Comparison of ENCODE assay signal across 12 mouse cellular contexts in genomic region chr11:102363623-102364022, GRCm38 (mm10). TPM values are rescaled to one million over a fixed set of nuclear protein-coding genes. Genes with fewer than 3 reads are reported as not detected.
DNase-seq lines count a peak whose midpoint lies in the region; ATAC-seq and TF ChIP-seq lines count a peak whose summit lies in the region.
"Had no signal": no experiment of that assay in that cellular context is flagged by ENCODE, and none has a peak within 500 bp of the region (broad histone marks: within the 10 kb centered on the region; RNA-seq: fewer than 3 reads in every experiment).

No protein-coding gene starts in this region.

- no peak for TF ChIP-seq EP300 in lung, postnatal 0 days (IDR thresholded peaks at IDR 0.05)

- no peaks in the 10 kb centered on the region for H3K27me3 ChIP-seq in lung, postnatal 0 days (replicated peaks; ENCODE audit: insufficient read depth, low read length)
- peaks cover 9% of the 10 kb centered on the region for H3K27me3 ChIP-seq in embryonic facial prominence, embryonic 10.5 days (replicated peaks; ENCODE audit: low read depth, poor library complexity, severe bottlenecking)
- H3K27me3 ChIP-seq in liver, embryonic 13.5 days = peaks cover 38% of the 10 kb centered on the region
- H3K27me3 ChIP-seq in stomach, embryonic 14.5 days (ENCODE audit: control insufficient read depth, insufficient read depth, low read length) = no peaks in the 10 kb centered on the region

- no peak overlapping the region for H3K9ac ChIP-seq in lung, postnatal 0 days (replicated peaks; ENCODE audit: low read depth)
- H3K9ac ChIP-seq in liver, embryonic 13.5 days = peak overlapping the region; percentile 99
- H3K9ac ChIP-seq in stomach, embryonic 14.5 days (replicated peaks; ENCODE audit: low read depth, low read length) = no peak overlapping the region

- H3K4me2 ChIP-seq in lung, postnatal 0 days (replicated peaks; ENCODE audit: low read depth, low read length) = no peak overlapping the region
- H3K4me2 ChIP-seq in liver, embryonic 13.5 days = peak overlapping the region; percentile 87
- no peak overlapping the region for H3K4me2 ChIP-seq in stomach, embryonic 14.5 days (replicated peaks; ENCODE audit: low read depth, low read length)

- H3K4me3 ChIP-seq in lung, postnatal 0 days (ENCODE audit: low read depth, low read length) = no peak overlapping the region
- H3K4me3 ChIP-seq in embryonic facial prominence, embryonic 10.5 days = peak overlapping the region; percentile 33; the same call in 1 of the 2 replicates
- peak overlapping the region; percentile 84 for H3K4me3 ChIP-seq in liver, embryonic 13.5 days (replicated peaks)
- no peak overlapping the region for H3K4me3 ChIP-seq in stomach, embryonic 14.5 days (ENCODE audit: low read depth, low read length)
- H3K4me3 ChIP-seq: megakaryocyte, embryonic 14.5 days had no signal

- H3K36me3 ChIP-seq in lung, postnatal 0 days (ENCODE audit: insufficient read depth, low read length) = no peaks in the 10 kb centered on the region
- no peaks in the 10 kb centered on the region for H3K36me3 ChIP-seq in embryonic facial prominence, embryonic 10.5 days (replicated peaks)
- H3K36me3 ChIP-seq in liver, embryonic 13.5 days = peaks cover 54% of the 10 kb centered on the region
- H3K36me3 ChIP-seq in stomach, embryonic 14.5 days (ENCODE audit: control insufficient read depth, insufficient read depth, low read length) = no peaks in the 10 kb centered on the region

- no peak overlapping the region for H3K27ac ChIP-seq in lung, postnatal 0 days (ENCODE audit: low read length)
- no peak overlapping the region for H3K27ac ChIP-seq in embryonic facial prominence, embryonic 10.5 days (replicated peaks)
- peak overlapping the region; percentile 99 for H3K27ac ChIP-seq in liver, embryonic 13.5 days
- H3K27ac ChIP-seq in stomach, embryonic 14.5 days (ENCODE audit: low read length) = no peak overlapping the region

- 37% methylated on average over 2 of the region's 2 CpGs for WGBS in lung, postnatal 0 days
- 74% methylated on average over 2 of the region's 2 CpGs for WGBS in embryonic facial prominence, embryonic 10.5 days
- 0% methylated on average over 2 of the region's 2 CpGs for WGBS in liver, embryonic 13.5 days (ENCODE audit: insufficient replicate concordance)
- WGBS in stomach, embryonic 14.5 days = 21% methylated on average over 2 of the region's 2 CpGs

- DNase-seq in lung, postnatal 0 days (ENCODE audit: low spot score) = peak; percentile 16
- no peak for DNase-seq in lung, adult 18-20 months
- no peak for DNase-seq in embryonic facial prominence, embryonic 10.5 days (ENCODE audit: low spot score)
- peak; percentile 96 for DNase-seq in liver, embryonic 13.5 days
- no peak for DNase-seq in adrenal gland, postnatal 4 days (ENCODE audit: low spot score in 2 of 2)
- no peak for DNase-seq in frontal cortex, adult 2 months (ENCODE audit: extremely low spot score in 1 of 2, low spot score in 1 of 2)
- no peak for DNase-seq in natural killer cell, adult 2 months (ENCODE audit: low spot score in 2 of 2)
- DNase-seq: cerebellum, adult 11 months; thymus, postnatal 4 days had no signal

- ATAC-seq in lung, postnatal 0 days = peak; percentile 52
- peak; percentile 83 for ATAC-seq in liver, embryonic 13.5 days (ENCODE audit: low read depth)
- peak; percentile 74; the same call in 1 of the 2 replicates for ATAC-seq in stomach, embryonic 14.5 days (ENCODE audit: insufficient number of reproducible peaks, insufficient read depth, low FRiP score, low read depth)
- ATAC-seq: forebrain, embryonic 16.5 days had no signal

- no peaks in the 10 kb centered on the region for H3K4me1 ChIP-seq in lung, postnatal 0 days (ENCODE audit: insufficient read depth, low read depth, low read length)
- peaks cover 9% of the 10 kb centered on the region for H3K4me1 ChIP-seq in embryonic facial prominence, embryonic 10.5 days
- H3K4me1 ChIP-seq in liver, embryonic 13.5 days (replicated peaks) = peaks cover 77% of the 10 kb centered on the region
- no peaks in the 10 kb centered on the region for H3K4me1 ChIP-seq in stomach, embryonic 14.5 days (ENCODE audit: control insufficient read depth, insufficient read depth, low read length)

- no peak for TF ChIP-seq CTCF in lung, postnatal 0 days (IDR thresholded peaks at IDR 0.05)

- H3K9me3 ChIP-seq in lung, postnatal 0 days (ENCODE audit: low read length) = no peaks in the 10 kb centered on the region
- no peaks in the 10 kb centered on the region for H3K9me3 ChIP-seq in embryonic facial prominence, embryonic 10.5 days
- H3K9me3 ChIP-seq in liver, embryonic 13.5 days (replicated peaks) = no peaks in the 10 kb centered on the region
- no peaks in the 10 kb centered on the region for H3K9me3 ChIP-seq in stomach, embryonic 14.5 days (ENCODE audit: control insufficient read depth, low read depth, low read length)
- H3K9me3 ChIP-seq: megakaryocyte, embryonic 14.5 days had no signal

RNA-seq across cellular contexts. Expression of gene Slc4a1, which starts 2.4 kb away (rescaled TPM):
- polyA plus RNA-seq in lung, postnatal 0 days (2015; fragmentation: Nextera tagmentation; extraction: Ambion mirVana) = 9.7 and 9.8 TPM in 2 replicates
- polyA plus RNA-seq in embryonic facial prominence, embryonic 10.5 days (2016; fragmentation: Nextera tagmentation; extraction: Ambion mirVana) = 29.7 and 33.8 TPM in 2 replicates
- polyA plus RNA-seq in liver, embryonic 13.5 days (2015; fragmentation: Nextera tagmentation; extraction: Ambion mirVana) = 734 and 914 TPM in 2 replicates
- polyA plus RNA-seq in stomach, embryonic 14.5 days (2014; fragmentation: Nextera tagmentation; extraction: Ambion mirVana) = 4.2 and 4.6 TPM in 2 replicates
- total RNA-seq in adrenal gland, postnatal 4 days (2021) = 100 to 1,000 TPM in 1 of 2 experiments, 10 to 100 TPM in 1; 75.5 to 140 TPM
- polyA plus RNA-seq in frontal cortex, adult 2 months (2012; rRNA removed) = 0.48 and 0.60 TPM in 2 replicates

RNA-seq across cellular contexts. Expression of gene Rundc3a, which starts 29.6 kb away (rescaled TPM):
- polyA plus RNA-seq in lung, postnatal 0 days (2015; fragmentation: Nextera tagmentation; extraction: Ambion mirVana) = 1.7 and 1.9 TPM in 2 replicates
- polyA plus RNA-seq in embryonic facial prominence, embryonic 10.5 days (2016; fragmentation: Nextera tagmentation; extraction: Ambion mirVana) = 10.0 and 11.9 TPM in 2 replicates
- polyA plus RNA-seq in liver, embryonic 13.5 days (2015; fragmentation: Nextera tagmentation; extraction: Ambion mirVana) = 1.5 and 1.7 TPM in 2 replicates
- polyA plus RNA-seq in stomach, embryonic 14.5 days (2014; fragmentation: Nextera tagmentation; extraction: Ambion mirVana) = 7.9 and 9.7 TPM in 2 replicates
- 10 to 100 TPM; 59.3 to 61.2 TPM for total RNA-seq in adrenal gland, postnatal 4 days (2021)
- polyA plus RNA-seq in frontal cortex, adult 2 months (2012; rRNA removed) = 538 and 540 TPM in 2 replicates

RNA-seq across cellular contexts. Expression of gene Ubtf, which starts 44.1 kb away (rescaled TPM):
- polyA plus RNA-seq in lung, postnatal 0 days (2015; fragmentation: Nextera tagmentation; extraction: Ambion mirVana) = 53.7 and 60.9 TPM in 2 replicates
- 94.2 and 96.3 TPM in 2 replicates for polyA plus RNA-seq in embryonic facial prominence, embryonic 10.5 days (2016; fragmentation: Nextera tagmentation; extraction: Ambion mirVana)
- polyA plus RNA-seq in liver, embryonic 13.5 days (2015; fragmentation: Nextera tagmentation; extraction: Ambion mirVana) = 70.0 and 81.5 TPM in 2 replicates
- polyA plus RNA-seq in stomach, embryonic 14.5 days (2014; fragmentation: Nextera tagmentation; extraction: Ambion mirVana) = 77.3 and 87.2 TPM in 2 replicates
- total RNA-seq in adrenal gland, postnatal 4 days (2021) = 100 to 1,000 TPM; 136 to 152 TPM
- 96.7 and 99.3 TPM in 2 replicates for polyA plus RNA-seq in frontal cortex, adult 2 months (2012; rRNA removed)

RNA-seq across cellular contexts. Expression of gene Slc25a39, which starts 44.1 kb away (rescaled TPM):
- polyA plus RNA-seq in lung, postnatal 0 days (2015; fragmentation: Nextera tagmentation; extraction: Ambion mirVana) = 214 TPM in 2 replicates
- polyA plus RNA-seq in embryonic facial prominence, embryonic 10.5 days (2016; fragmentation: Nextera tagmentation; extraction: Ambion mirVana) = 229 and 241 TPM in 2 replicates
- polyA plus RNA-seq in liver, embryonic 13.5 days (2015; fragmentation: Nextera tagmentation; extraction: Ambion mirVana) = 388 and 390 TPM in 2 replicates
- polyA plus RNA-seq in stomach, embryonic 14.5 days (2014; fragmentation: Nextera tagmentation; extraction: Ambion mirVana) = 215 and 216 TPM in 2 replicates
- total RNA-seq in adrenal gland, postnatal 4 days (2021) = 100 to 1,000 TPM; 254 to 261 TPM
- polyA plus RNA-seq in frontal cortex, adult 2 months (2012; rRNA removed) = 82.9 and 90.8 TPM in 2 replicates

Comparison
In these comparisons a context has a peak if more than half of its experiments do, and no peak if none do; other contexts are left out.
1. DNase-seq: peak in lung, postnatal 0 days (single experiment) and liver, embryonic 13.5 days (single experiment); none in lung, adult 18-20 months (0 of 2), embryonic facial prominence, embryonic 10.5 days (single experiment), adrenal gland, postnatal 4 days (0 of 2), frontal cortex, adult 2 months (0 of 2) and natural killer cell, adult 2 months (0 of 2).
2. H3K4me3 ChIP-seq: peak in embryonic facial prominence, embryonic 10.5 days (single experiment) and liver, embryonic 13.5 days (single experiment); none in lung, postnatal 0 days (single experiment) and stomach, embryonic 14.5 days (single experiment).
3. RNA of gene Slc4a1, which starts 2.4 kb away (polyA plus RNA-seq): 734 to 914 TPM in liver, embryonic 13.5 days; 29.7 to 33.8 TPM in embryonic facial prominence, embryonic 10.5 days, 9.7 to 9.8 TPM in lung, postnatal 0 days, 4.2 to 4.6 TPM in stomach, embryonic 14.5 days and 0.48 to 0.60 TPM in frontal cortex, adult 2 months; every median in the first group is over 10 times any median in the second.
4. RNA of gene Rundc3a, which starts 29.6 kb away (polyA plus RNA-seq): 538 to 540 TPM in frontal cortex, adult 2 months; 10.0 to 11.9 TPM in embryonic facial prominence, embryonic 10.5 days, 7.9 to 9.7 TPM in stomach, embryonic 14.5 days, 1.5 to 1.7 TPM in liver, embryonic 13.5 days and 1.7 to 1.9 TPM in lung, postnatal 0 days; every median in the first group is over 10 times any median in the second.
5. Peak in every context shown above with its lines, with median percentiles within 50 percentile points of each other: ATAC-seq.